Mouse (Mus musculus) G1E (cell line): ENCODE measurements around the gene Snapc4. TPM values are rescaled to one million over a fixed set of nuclear protein-coding genes. Genes with fewer than 3 reads are reported as not detected.
A peak's percentile ranks its signal among the peaks of the same experiment; 100 is the strongest.

ENCODE experiments used
- ATAC-seq: 2 replicates; pipeline ENCODE4 v1.8.0; 2016; ENCODE audit warnings: mild to moderate bottlenecking; ENCODE audit not compliant: insufficient number of reproducible peaks, poor library complexity, low FRiP score, severe bottlenecking; ENCODE audit errors: extremely low read depth
- DNase-seq: peaks from one replicate; pipeline ENCODE4 v3.0.0; 2012; ENCODE audit warnings: low spot score
- H3K27me3 ChIP-seq: 2 replicates; pipeline ENCODE4 v1.6.1; 2012; ENCODE audit warnings: mild to moderate bottlenecking, low read length, inconsistent platforms; ENCODE audit not compliant: insufficient read depth
- H3K36me3 ChIP-seq: replicated peaks from 2 replicates; pipeline ENCODE3; 2012; ENCODE audit warnings: mild to moderate bottlenecking, inconsistent platforms
- H3K4me1 ChIP-seq: 2 replicates; pipeline ENCODE4 v1.6.1; 2012; ENCODE audit warnings: low read depth, low read length, inconsistent platforms, mixed read lengths; ENCODE audit not compliant: insufficient read depth
- H3K4me3 ChIP-seq: 2 replicates; pipeline ENCODE4 v1.5.1; 2012; ENCODE audit warnings: low read depth, mild to moderate bottlenecking, inconsistent platforms, low read length, moderate library complexity, mixed read lengths
- H3K9me3 ChIP-seq: replicated peaks from 2 replicates; pipeline ENCODE4 v1.6.1; 2012; ENCODE audit warnings: inconsistent platforms
- CTCF ChIP-seq: IDR thresholded peaks from 2 replicates; pipeline ENCODE4 v1.5.1; 2012; ENCODE audit warnings: low read depth, low read length, inconsistent platforms, mixed read lengths
- GATA1 ChIP-seq: IDR thresholded peaks from 2 replicates; pipeline ENCODE4 v1.6.1; 2012; ENCODE audit warnings: borderline replicate concordance, low read length, inconsistent platforms, mixed read lengths
- GATA2 ChIP-seq: IDR thresholded peaks from 2 replicates; pipeline ENCODE4 v1.6.1; 2012; ENCODE audit warnings: low read depth, low read length, inconsistent platforms, borderline replicate concordance
- POLR2AphosphoS5 ChIP-seq: IDR thresholded peaks from 2 replicates; pipeline ENCODE4 v1.6.1; 2012; ENCODE audit warnings: low read depth, low read length, inconsistent platforms; ENCODE audit not compliant: insufficient replicate concordance
- TAL1 ChIP-seq: conservative IDR thresholded peaks from 2 replicates; pipeline ENCODE4 v1.6.1; 2012; ENCODE audit warnings: low read depth, low read length, inconsistent platforms, mixed read lengths
- polyA plus RNA-seq: library from polyadenylated mRNA; stranded (reverse); fragments of >175 nt; gene quantifications from 2 replicates; pipeline ENCODE4 v1.2.3, GENCODE M21; 2012
- total RNA-seq, 2 experiments: library from RNA; stranded (forward) in 1 of 2; stranded (reverse) in 1 of 2; fragments of 200-1000 nt in 1 of 2; fragments of >200 nt in 1 of 2; fragmentation: Nextera tagmentation in 1 of 2; gene quantifications; 2 replicates each; pipeline ENCODE4 v1.2.3; 2014 to 2017

The Snapc4 gene
- total and polyA plus RNA-seq, 3 experiments: 25.4 to 67.9 (median 42.2) TPM

- TF ChIP-seq GATA1 (no peak), TAL1 (no peak), GATA2 (no peak), POLR2AphosphoS5 (no peak), CTCF (no peak)
- Histone ChIP-seq H3K4me1 (peaks cover 4% of the 10 kb centered on the region; the same call in 1 of the 2 replicates), H3K9me3 (no peaks in the 10 kb centered on the region), H3K36me3 (no peaks in the 10 kb centered on the region), H3K27me3 (peaks cover 74% of the 10 kb centered on the region), H3K4me3 (no peak overlapping the region)
- ATAC-seq (no peak), DNase-seq (no peak)
Observed at GRCm38 (mm10) chr2:26317991-26318672, 62.3 kb downstream of the Snapc4 start.

- DNase-seq (no peak), ATAC-seq (no peak)
- no peak overlapping the region for H3K4me3 ChIP-seq
- peaks cover 71% of the 10 kb centered on the region for H3K27me3 ChIP-seq
- no peak for TF ChIP-seq POLR2AphosphoS5
- no peak for TF ChIP-seq GATA1
- no peaks in the 10 kb centered on the region for H3K36me3 ChIP-seq
- H3K9me3 ChIP-seq: no peaks in the 10 kb centered on the region
- peaks cover 4% of the 10 kb centered on the region; the same call in 1 of the 2 replicates for H3K4me1 ChIP-seq
Observed at GRCm38 (mm10) chr2:26317371-26317770, 63.1 kb downstream of the Snapc4 start.

GRCm38 (mm10) chr2:26316576-26317246, 63.7 kb downstream of the Snapc4 start:
- DNase-seq: no peak
- Histone ChIP-seq H3K27me3 (peaks cover 69% of the 10 kb centered on the region), H3K9me3 (no peaks in the 10 kb centered on the region), H3K36me3 (no peaks in the 10 kb centered on the region), H3K4me1 (peaks cover 4% of the 10 kb centered on the region; the same call in 1 of the 2 replicates), H3K4me3 (no peak overlapping the region)
- TF ChIP-seq TAL1 (no peak), GATA2 (no peak), GATA1 (no peak), CTCF (no peak), POLR2AphosphoS5 (no peak)
- ATAC-seq: no peak

- Histone ChIP-seq H3K9me3 (no peaks in the 10 kb centered on the region), H3K27me3 (peaks cover 66% of the 10 kb centered on the region), H3K4me1 (peaks cover 4% of the 10 kb centered on the region; the same call in 1 of the 2 replicates), H3K36me3 (no peaks in the 10 kb centered on the region), H3K4me3 (no peak overlapping the region; the same call in 1 of the 2 replicates)
- no peak for TF ChIP-seq POLR2AphosphoS5
- TF ChIP-seq TAL1: no peak
- no peak for TF ChIP-seq GATA1
- TF ChIP-seq CTCF: no peak
- no peak for TF ChIP-seq GATA2
- ATAC-seq: no peak
- no peak for DNase-seq
Observed at GRCm38 (mm10) chr2:26315925-26316311, 64.5 kb downstream of the Snapc4 start.

- DNase-seq: no peak
Observed at GRCm38 (mm10) chr2:26315072-26315924, 65.2 kb downstream of the Snapc4 start, which contains the start of gene Gpsm1. Gene Gpsm1, plus strand, starts transcription at chr2:26315515.

More at GRCm38 (mm10) chr2:26315072-26315924, 65.2 kb downstream of the Snapc4 start, which contains the start of gene Gpsm1:
- Histone ChIP-seq H3K36me3 (no peaks in the 10 kb centered on the region), H3K9me3 (no peaks in the 10 kb centered on the region), H3K4me1 (peaks cover 4% of the 10 kb centered on the region; the same call in 1 of the 2 replicates), H3K27me3 (peaks cover 61% of the 10 kb centered on the region), H3K4me3 (peak within 1 kb of the TSS; percentile 28; the same call in 1 of the 2 replicates)
- no peak for ATAC-seq
- TF ChIP-seq POLR2AphosphoS5 (no peak), TAL1 (no peak), CTCF (no peak), GATA2 (no peak), GATA1 (no peak)
